Mouse (Mus musculus): Measurements from ENCODE around the gene Myoz1. TPM values are rescaled to one million over a fixed set of nuclear protein-coding genes. Genes with fewer than 3 reads are reported as not detected.
"Not testable (repeated sequence)": the region's sequence is repeated elsewhere in the genome, so short reads cannot be mapped to it uniquely, and the experiment has no call there.

Myoz1 gene
- total RNA-seq, 2 experiments from 2014 or later, result not detected

GRCm38 (mm10) chr14:20639918-20640619 is 16.3 kb downstream of the Myoz1 start:
- DNase-seq (ENCODE audit: low spot score in 2 of 2), result no peak

GRCm38 (mm10) chr14:20638702-20639101 is 17.6 kb downstream of the Myoz1 start:
- DNase-seq (ENCODE audit: low spot score in 2 of 2), result no peak

GRCm38 (mm10) chr14:20637818-20638574 is 18.3 kb downstream of the Myoz1 start:
- DNase-seq (ENCODE audit: low spot score in 2 of 2), result no peak

- DNase-seq (ENCODE audit: low spot score in 2 of 2), result not testable (repeated sequence)
Measured at GRCm38 (mm10) chr14:20636968-20637367, 19.4 kb downstream of the Myoz1 start.

- DNase-seq (ENCODE audit: low spot score in 2 of 2), result no peak
Measured at GRCm38 (mm10) chr14:20635546-20635945, 20.8 kb downstream of the Myoz1 start.

GRCm38 (mm10) chr14:20631253-20631652 is 25.1 kb downstream of the Myoz1 start:
- DNase-seq (ENCODE audit: low spot score in 2 of 2), result no peak

- no peak for DNase-seq (ENCODE audit: low spot score in 2 of 2)
Measured at GRCm38 (mm10) chr14:20626971-20627370, 29.4 kb downstream of the Myoz1 start.

- no peak for DNase-seq (ENCODE audit: low spot score in 2 of 2)
Measured at GRCm38 (mm10) chr14:20626447-20626846, 29.9 kb downstream of the Myoz1 start.

GRCm38 (mm10) chr14:20622907-20623306 is 33.4 kb downstream of the Myoz1 start:
- no peak for DNase-seq (ENCODE audit: low spot score in 2 of 2)

- DNase-seq (ENCODE audit: low spot score in 2 of 2), result no peak
Measured at GRCm38 (mm10) chr14:20622412-20622811, 33.9 kb downstream of the Myoz1 start.

GRCm38 (mm10) chr14:20621903-20622302 is 34.4 kb downstream of the Myoz1 start:
- no peak for DNase-seq (ENCODE audit: low spot score in 2 of 2)

GRCm38 (mm10) chr14:20619131-20619530 is 37.2 kb downstream of the Myoz1 start:
- no peak for DNase-seq (ENCODE audit: low spot score in 2 of 2)

- no peak for DNase-seq (ENCODE audit: low spot score in 2 of 2)
Measured at GRCm38 (mm10) chr14:20618211-20618610, 38.1 kb downstream of the Myoz1 start.

GRCm38 (mm10) chr14:20616421-20616820 is 39.9 kb downstream of the Myoz1 start:
- no peak for DNase-seq (ENCODE audit: low spot score in 2 of 2)

GRCm38 (mm10) chr14:20615075-20615474 is 41.3 kb downstream of the Myoz1 start:
- DNase-seq (ENCODE audit: low spot score in 2 of 2), result no peak

- DNase-seq (ENCODE audit: low spot score in 2 of 2), result no peak
Measured at GRCm38 (mm10) chr14:20612820-20613219, 43.5 kb downstream of the Myoz1 start.

GRCm38 (mm10) chr14:20610146-20610545 is 46.2 kb downstream of the Myoz1 start:
- no peak for DNase-seq (ENCODE audit: low spot score in 2 of 2)

GRCm38 (mm10) chr14:20609519-20609918 is 46.8 kb downstream of the Myoz1 start:
- no peak for DNase-seq (ENCODE audit: low spot score in 2 of 2)

GRCm38 (mm10) chr14:20607396-20608126 is 48.8 kb downstream of the Myoz1 start:
- peak in 1 of 2 experiments; percentile 15 for DNase-seq (ENCODE audit: low spot score in 2 of 2)

GRCm38 (mm10) chr14:20601287-20601686 is 55.1 kb downstream of the Myoz1 start:
- no peak for DNase-seq (ENCODE audit: low spot score in 2 of 2)

GRCm38 (mm10) chr14:20600203-20600602 is 56.1 kb downstream of the Myoz1 start:
- DNase-seq (ENCODE audit: low spot score in 2 of 2), result no peak

- no peak for DNase-seq (ENCODE audit: low spot score in 2 of 2)
Measured at GRCm38 (mm10) chr14:20599542-20599941, 56.8 kb downstream of the Myoz1 start.
